Mouse (Mus musculus): ENCODE measurements at regions not wholly inside any gene's neighbourhood (a gene's known extent, or its start where the extent isn't known, plus 50 kb on each side); places are given as distances from the start of the nearest gene placed in this dataset.

GRCm38 (mm10) chr4:7965663-7966062, 273.2 kb downstream of the Car8 start:
- WGBS: 91% methylated on average over 5 of the region's 5 CpGs

GRCm38 (mm10) chr4:7961521-7962172, 277.2 kb downstream of the Car8 start:
- no peak overlapping the region for H3K4me3 ChIP-seq (ENCODE audit: low read length)
- 54% methylated on average over 5 of the region's 5 CpGs for WGBS
- no peak overlapping the region for H3K9ac ChIP-seq (ENCODE audit: low read depth, low read length)
- H3K27ac ChIP-seq (ENCODE audit: low read depth, low read length): no peak overlapping the region
- no peaks in the 10 kb centered on the region for H3K27me3 ChIP-seq (replicated peaks; ENCODE audit: control insufficient read depth, insufficient read depth, low read length)
- H3K4me2 ChIP-seq (ENCODE audit: low read length): no peak overlapping the region
- no peaks in the 10 kb centered on the region for H3K4me1 ChIP-seq (ENCODE audit: control insufficient read depth, insufficient read depth, low read depth, low read length)
- no peaks in the 10 kb centered on the region for H3K9me3 ChIP-seq (ENCODE audit: control insufficient read depth, low read length)
- H3K36me3 ChIP-seq (ENCODE audit: control insufficient read depth, insufficient read depth, low read length): no peaks in the 10 kb centered on the region
- no peak for ATAC-seq

More at GRCm38 (mm10) chr4:7965663-7966062, 273.2 kb downstream of the Car8 start:
- no peak overlapping the region for H3K4me3 ChIP-seq (ENCODE audit: low read length)
- no peaks in the 10 kb centered on the region for H3K36me3 ChIP-seq (ENCODE audit: control insufficient read depth, insufficient read depth, low read length)
- H3K27me3 ChIP-seq (replicated peaks; ENCODE audit: control insufficient read depth, insufficient read depth, low read length): no peaks in the 10 kb centered on the region
- H3K9ac ChIP-seq (ENCODE audit: low read depth, low read length): no peak overlapping the region
- H3K27ac ChIP-seq (ENCODE audit: low read depth, low read length): no peak overlapping the region
- H3K4me1 ChIP-seq (ENCODE audit: control insufficient read depth, insufficient read depth, low read depth, low read length): no peaks in the 10 kb centered on the region
- no peaks in the 10 kb centered on the region for H3K9me3 ChIP-seq (ENCODE audit: control insufficient read depth, low read length)
- H3K4me2 ChIP-seq (ENCODE audit: low read length): no peak overlapping the region
- no peak for ATAC-seq

- Histone ChIP-seq H3K27ac (ENCODE audit: low read depth, low read length) (no peak overlapping the region), H3K36me3 (ENCODE audit: control insufficient read depth, insufficient read depth, low read length) (no peaks in the 10 kb centered on the region), H3K4me3 (ENCODE audit: low read length) (no peak overlapping the region), H3K9ac (ENCODE audit: low read depth, low read length) (no peak overlapping the region), H3K4me2 (ENCODE audit: low read length) (no peak overlapping the region), H3K27me3 (replicated peaks; ENCODE audit: control insufficient read depth, insufficient read depth, low read length) (no peaks in the 10 kb centered on the region), H3K4me1 (ENCODE audit: control insufficient read depth, insufficient read depth, low read depth, low read length) (no peaks in the 10 kb centered on the region), H3K9me3 (ENCODE audit: control insufficient read depth, low read length) (no peaks in the 10 kb centered on the region)
- no peak for ATAC-seq
- 53% methylated on average over 2 of the region's 2 CpGs for WGBS
Measured at GRCm38 (mm10) chr4:7960335-7960734, 278.5 kb downstream of the Car8 start.

DNA sequence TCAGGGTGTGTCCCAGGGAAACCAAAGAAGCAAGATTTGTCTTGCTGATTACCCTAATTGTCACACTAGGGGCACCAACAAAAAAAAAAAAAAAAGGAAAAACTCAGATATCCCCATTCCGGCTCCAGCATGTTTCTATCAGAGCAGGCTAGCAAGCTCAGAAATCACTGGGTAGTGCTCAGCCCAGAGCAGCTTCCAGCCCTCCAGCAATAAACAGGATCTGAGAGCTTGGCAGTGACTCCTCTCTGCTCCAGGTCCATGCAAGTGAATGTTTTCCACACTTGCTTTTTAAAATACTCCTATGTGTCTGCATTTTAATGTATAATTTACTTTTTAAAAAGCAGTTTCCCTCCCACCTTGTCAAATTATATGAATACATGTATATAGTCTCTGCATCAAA, 290.8 kb downstream of the Car8 start:
- no peak overlapping the region for H3K9ac ChIP-seq (ENCODE audit: low read depth, low read length)
- ATAC-seq: no peak
- no peak overlapping the region for H3K27ac ChIP-seq (ENCODE audit: low read depth, low read length)
- no peaks in the 10 kb centered on the region for H3K4me1 ChIP-seq (ENCODE audit: control insufficient read depth, insufficient read depth, low read depth, low read length)
- no peaks in the 10 kb centered on the region for H3K36me3 ChIP-seq (ENCODE audit: control insufficient read depth, insufficient read depth, low read length)
- no peaks in the 10 kb centered on the region for H3K9me3 ChIP-seq (ENCODE audit: control insufficient read depth, low read length)
- WGBS: 67% methylated on average over 1 of the region's 1 CpGs
- no peak overlapping the region for H3K4me3 ChIP-seq (ENCODE audit: low read length)
- no peaks in the 10 kb centered on the region for H3K27me3 ChIP-seq (replicated peaks; ENCODE audit: control insufficient read depth, insufficient read depth, low read length)
- H3K4me2 ChIP-seq (ENCODE audit: low read length): no peak overlapping the region

- H3K27ac ChIP-seq (ENCODE audit: low read depth, low read length): no peak overlapping the region
- no peak overlapping the region for H3K4me2 ChIP-seq (ENCODE audit: low read length)
- H3K9ac ChIP-seq (ENCODE audit: low read depth, low read length): no peak overlapping the region
- no peak for ATAC-seq
- H3K27me3 ChIP-seq (replicated peaks; ENCODE audit: control insufficient read depth, insufficient read depth, low read length): no peaks in the 10 kb centered on the region
- H3K9me3 ChIP-seq (ENCODE audit: control insufficient read depth, low read length): no peaks in the 10 kb centered on the region
- H3K4me3 ChIP-seq (ENCODE audit: low read length): no peak overlapping the region
- H3K36me3 ChIP-seq (ENCODE audit: control insufficient read depth, insufficient read depth, low read length): no peaks in the 10 kb centered on the region
- H3K4me1 ChIP-seq (ENCODE audit: control insufficient read depth, insufficient read depth, low read depth, low read length): no peaks in the 10 kb centered on the region
- WGBS: 80% methylated on average over 2 of the region's 2 CpGs
Measured at GRCm38 (mm10) chr4:7921503-7921902, 317.3 kb downstream of the Car8 start.

- Histone ChIP-seq H3K9ac (ENCODE audit: low read depth, low read length) (no peak overlapping the region), H3K4me2 (ENCODE audit: low read length) (no peak overlapping the region), H3K4me1 (ENCODE audit: control insufficient read depth, insufficient read depth, low read depth, low read length) (no peaks in the 10 kb centered on the region), H3K9me3 (ENCODE audit: control insufficient read depth, low read length) (no peaks in the 10 kb centered on the region), H3K36me3 (ENCODE audit: control insufficient read depth, insufficient read depth, low read length) (no peaks in the 10 kb centered on the region), H3K4me3 (ENCODE audit: low read length) (no peak overlapping the region), H3K27ac (ENCODE audit: low read depth, low read length) (no peak overlapping the region), H3K27me3 (replicated peaks; ENCODE audit: control insufficient read depth, insufficient read depth, low read length) (no peaks in the 10 kb centered on the region)
- ATAC-seq: no peak
- 83% methylated on average over 2 of the region's 2 CpGs for WGBS
Measured at GRCm38 (mm10) chr4:7913191-7913590, 325.6 kb downstream of the Car8 start.

DNA sequence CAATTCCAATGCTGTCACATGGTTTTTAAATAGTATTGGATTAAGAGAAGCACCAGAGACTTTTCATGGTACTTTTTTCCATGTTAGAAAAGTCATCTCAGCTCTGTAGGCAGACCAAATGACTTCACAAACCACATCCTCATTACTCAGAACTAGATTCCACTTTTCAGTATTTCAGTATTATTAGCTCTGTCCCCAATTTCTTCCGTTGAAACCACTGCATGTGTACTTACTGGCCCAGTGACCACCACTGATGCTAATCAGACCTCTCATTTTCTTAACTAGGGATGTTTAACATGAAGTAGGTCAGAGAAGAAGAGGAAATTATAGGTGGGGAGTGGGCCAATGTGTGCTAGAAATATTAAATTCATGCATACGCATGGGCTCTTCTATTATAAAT, 326.2 kb downstream of the Car8 start:
- ATAC-seq: no peak
- Histone ChIP-seq H3K9me3 (ENCODE audit: control insufficient read depth, low read length) (no peaks in the 10 kb centered on the region), H3K36me3 (ENCODE audit: control insufficient read depth, insufficient read depth, low read length) (no peaks in the 10 kb centered on the region), H3K9ac (ENCODE audit: low read depth, low read length) (no peak overlapping the region), H3K4me3 (ENCODE audit: low read length) (no peak overlapping the region), H3K27ac (ENCODE audit: low read depth, low read length) (no peak overlapping the region), H3K4me1 (ENCODE audit: control insufficient read depth, insufficient read depth, low read depth, low read length) (no peaks in the 10 kb centered on the region), H3K4me2 (ENCODE audit: low read length) (no peak overlapping the region), H3K27me3 (replicated peaks; ENCODE audit: control insufficient read depth, insufficient read depth, low read length) (no peaks in the 10 kb centered on the region)
- WGBS: 92% methylated on average over 2 of the region's 2 CpGs

GRCm38 (mm10) chr4:7903130-7903529, 335.7 kb downstream of the Car8 start:
- Histone ChIP-seq H3K9me3 (ENCODE audit: control insufficient read depth, low read length) (no peaks in the 10 kb centered on the region), H3K27ac (ENCODE audit: low read depth, low read length) (no peak overlapping the region), H3K36me3 (ENCODE audit: control insufficient read depth, insufficient read depth, low read length) (no peaks in the 10 kb centered on the region), H3K4me3 (ENCODE audit: low read length) (no peak overlapping the region), H3K4me1 (ENCODE audit: control insufficient read depth, insufficient read depth, low read depth, low read length) (no peaks in the 10 kb centered on the region), H3K4me2 (ENCODE audit: low read length) (no peak overlapping the region), H3K27me3 (replicated peaks; ENCODE audit: control insufficient read depth, insufficient read depth, low read length) (no peaks in the 10 kb centered on the region), H3K9ac (ENCODE audit: low read depth, low read length) (no peak overlapping the region)
- WGBS: 65% methylated on average over 1 of the region's 1 CpGs
- no peak for ATAC-seq

DNA sequence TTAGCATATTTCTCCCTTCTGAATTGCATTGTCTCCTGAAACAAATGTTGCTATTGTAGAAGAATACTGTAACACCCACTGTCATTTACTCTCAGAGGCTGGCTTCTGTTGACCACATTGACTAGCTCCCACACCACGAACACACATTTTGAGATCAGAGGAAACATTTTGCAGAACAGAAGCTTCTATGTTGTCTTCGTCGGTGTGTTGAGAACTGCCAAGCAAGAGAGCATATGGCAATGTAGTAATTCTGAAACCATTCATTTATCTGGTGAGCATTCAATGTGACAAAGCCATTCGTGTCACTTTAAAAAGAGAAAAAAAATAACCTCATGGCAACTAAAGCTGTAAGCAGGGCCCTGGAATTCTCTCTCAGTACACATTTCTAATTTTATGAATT, 343.9 kb downstream of the Car8 start:
- Histone ChIP-seq H3K36me3 (ENCODE audit: control insufficient read depth, insufficient read depth, low read length) (no peaks in the 10 kb centered on the region), H3K9ac (ENCODE audit: low read depth, low read length) (no peak overlapping the region), H3K27ac (ENCODE audit: low read depth, low read length) (no peak overlapping the region), H3K27me3 (replicated peaks; ENCODE audit: control insufficient read depth, insufficient read depth, low read length) (no peaks in the 10 kb centered on the region), H3K4me3 (ENCODE audit: low read length) (no peak overlapping the region), H3K9me3 (ENCODE audit: control insufficient read depth, low read length) (no peaks in the 10 kb centered on the region), H3K4me1 (ENCODE audit: control insufficient read depth, insufficient read depth, low read depth, low read length) (no peaks in the 10 kb centered on the region), H3K4me2 (ENCODE audit: low read length) (no peak overlapping the region)
- ATAC-seq: no peak
- WGBS: 56% methylated on average over 4 of the region's 4 CpGs

GRCm38 (mm10) chr4:7891128-7891527, 347.7 kb downstream of the Car8 start:
- 63% methylated on average over 2 of the region's 2 CpGs for WGBS
- ATAC-seq: no peak

More at GRCm38 (mm10) chr4:7891128-7891527, 347.7 kb downstream of the Car8 start:
- no peak overlapping the region for H3K4me3 ChIP-seq (ENCODE audit: low read length)
- no peak overlapping the region for H3K27ac ChIP-seq (ENCODE audit: low read depth, low read length)
- no peaks in the 10 kb centered on the region for H3K27me3 ChIP-seq (replicated peaks; ENCODE audit: control insufficient read depth, insufficient read depth, low read length)
- no peak overlapping the region for H3K9ac ChIP-seq (ENCODE audit: low read depth, low read length)
- H3K4me1 ChIP-seq (ENCODE audit: control insufficient read depth, insufficient read depth, low read depth, low read length): no peaks in the 10 kb centered on the region
- no peaks in the 10 kb centered on the region for H3K36me3 ChIP-seq (ENCODE audit: control insufficient read depth, insufficient read depth, low read length)
- no peak overlapping the region for H3K4me2 ChIP-seq (ENCODE audit: low read length)
- H3K9me3 ChIP-seq (ENCODE audit: control insufficient read depth, low read length): no peaks in the 10 kb centered on the region

Data from hindbrain, embryonic 16.5 days (tissue).